Mouse (Mus musculus) intestine, embryonic 16.5 days (tissue): ENCODE data around the gene Txnrd2. TPM values are rescaled to one million over a fixed set of nuclear protein-coding genes. Genes with fewer than 3 reads are reported as not detected.

ENCODE experiments used
- ATAC-seq: fragments of 200-750 bp; cut with Nextera tagmentation; 2 replicates; pipeline ENCODE4 v1.8.0; 2017; ENCODE audit warnings: moderate TSS enrichment, moderate library complexity
- H3K27ac ChIP-seq: fragments of 300-500 bp; sonication (generic); 2 replicates; pipeline ENCODE4 v1.5.1; 2014; ENCODE audit warnings: mild to moderate bottlenecking, low read length
- H3K27me3 ChIP-seq: fragments of 300-500 bp; sonication (generic); replicated peaks from 2 replicates; pipeline ENCODE4 v1.6.1; 2014; ENCODE audit warnings: low read length, control low read depth, mixed read lengths; ENCODE audit not compliant: control insufficient read depth, insufficient read depth
- H3K36me3 ChIP-seq: fragments of 300-500 bp; sonication (generic); 2 replicates; pipeline ENCODE4 v1.6.1; 2014; ENCODE audit warnings: low read length, control low read depth; ENCODE audit not compliant: control insufficient read depth, insufficient read depth
- H3K4me1 ChIP-seq: fragments of 300-500 bp; sonication (generic); 2 replicates; pipeline ENCODE4 v1.6.1; 2014; ENCODE audit warnings: low read length, control low read depth, mixed read lengths; ENCODE audit not compliant: control insufficient read depth, insufficient read depth
- H3K4me2 ChIP-seq: fragments of 300-500 bp; sonication (generic); 2 replicates; pipeline ENCODE4 v1.6.1; 2014; ENCODE audit warnings: low read depth, low read length, control low read depth
- H3K4me3 ChIP-seq: fragments of 300-500 bp; sonication (generic); 2 replicates; pipeline ENCODE4 v1.5.1; 2014; ENCODE audit warnings: mild to moderate bottlenecking, low read length
- H3K9ac ChIP-seq: fragments of 300-500 bp; sonication (generic); 2 replicates; pipeline ENCODE4 v1.6.1; 2014; ENCODE audit warnings: low read depth, low read length
- H3K9me3 ChIP-seq: fragments of 300-500 bp; sonication (generic); 2 replicates; pipeline ENCODE4 v1.6.1; 2016; ENCODE audit warnings: low read length, control low read depth; ENCODE audit not compliant: control insufficient read depth
- WGBS: fragments of 180-500 bp; shearing (Covaris S2); extraction: QIAGEN DNeasy Blood & Tissue Kit; methylation state at CpG from one replicate; pipeline ENCODE4 v1.1.7; 2014; 5-methylcytosine and 5-hydroxymethylcytosine counted together
- polyA plus RNA-seq: library from polyadenylated mRNA; unstranded; fragments of >200 nt; fragmentation: Nextera tagmentation; extraction: Ambion mirVana; gene quantifications from 2 replicates; pipeline ENCODE4 v1.2.1, GENCODE M21; 2015

Txnrd2 gene
- polyA plus RNA-seq, 1 experiment from 2014 or later = 29.8 TPM

DNA sequence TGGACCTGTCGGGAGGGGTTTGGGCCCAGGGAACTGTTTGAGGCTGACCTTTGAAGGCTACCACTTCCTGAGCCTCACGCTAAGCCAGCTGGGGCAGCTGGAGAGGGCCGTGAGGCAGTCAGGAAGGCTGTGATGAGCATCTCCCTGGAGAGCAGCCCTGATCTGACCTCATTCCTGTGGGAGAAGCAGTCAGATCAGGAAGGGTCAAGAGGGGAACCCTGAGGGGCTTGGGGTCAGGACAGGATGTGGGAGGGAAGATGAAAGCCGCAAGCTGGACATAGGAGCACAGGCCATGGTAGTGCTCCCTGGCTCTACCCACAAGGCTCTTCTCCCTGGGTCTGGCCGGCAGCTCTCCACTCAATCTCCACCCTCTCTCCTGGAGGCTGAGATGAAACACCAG lies 27.7 kb downstream of the Txnrd2 start:
- Histone ChIP-seq H3K9ac (no peak overlapping the region), H3K27me3 (no peaks in the 10 kb centered on the region), H3K4me2 (no peak overlapping the region), H3K4me3 (no peak overlapping the region), H3K4me1 (peaks cover 2% of the 10 kb centered on the region), H3K27ac (no peak overlapping the region), H3K36me3 (no peaks in the 10 kb centered on the region), H3K9me3 (no peaks in the 10 kb centered on the region)
- WGBS = 63% methylated on average over 5 of the region's 5 CpGs
- no peak for ATAC-seq

DNA sequence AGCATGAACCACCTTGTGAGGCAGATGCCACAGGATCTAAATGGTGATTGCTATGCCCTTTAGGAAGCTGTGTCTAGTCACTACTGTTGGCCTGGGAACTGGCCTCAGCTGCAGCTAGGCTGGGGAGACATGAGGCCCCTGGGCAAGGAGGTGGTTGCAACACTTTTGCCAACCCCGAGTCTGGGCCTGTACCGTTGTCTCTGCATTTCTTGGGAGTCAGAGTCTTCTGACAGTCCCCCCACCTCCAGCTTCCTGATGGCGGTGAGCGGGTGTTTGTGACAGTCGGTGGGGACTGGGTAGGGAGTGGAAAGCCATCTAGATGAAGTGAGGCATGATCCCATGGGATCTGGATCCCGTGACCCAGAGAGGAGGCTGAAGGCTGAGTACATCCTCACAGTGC lies 29.2 kb downstream of the Txnrd2 start:
- H3K4me1 ChIP-seq = peaks cover 17% of the 10 kb centered on the region
- H3K9ac ChIP-seq = no peak overlapping the region
- no peak overlapping the region for H3K4me3 ChIP-seq
- 82% methylated on average over 6 of the region's 6 CpGs for WGBS
- no peaks in the 10 kb centered on the region for H3K27me3 ChIP-seq
- no peak overlapping the region for H3K4me2 ChIP-seq
- no peaks in the 10 kb centered on the region for H3K36me3 ChIP-seq
- H3K27ac ChIP-seq = no peak overlapping the region
- no peaks in the 10 kb centered on the region for H3K9me3 ChIP-seq
- no peak for ATAC-seq

DNA sequence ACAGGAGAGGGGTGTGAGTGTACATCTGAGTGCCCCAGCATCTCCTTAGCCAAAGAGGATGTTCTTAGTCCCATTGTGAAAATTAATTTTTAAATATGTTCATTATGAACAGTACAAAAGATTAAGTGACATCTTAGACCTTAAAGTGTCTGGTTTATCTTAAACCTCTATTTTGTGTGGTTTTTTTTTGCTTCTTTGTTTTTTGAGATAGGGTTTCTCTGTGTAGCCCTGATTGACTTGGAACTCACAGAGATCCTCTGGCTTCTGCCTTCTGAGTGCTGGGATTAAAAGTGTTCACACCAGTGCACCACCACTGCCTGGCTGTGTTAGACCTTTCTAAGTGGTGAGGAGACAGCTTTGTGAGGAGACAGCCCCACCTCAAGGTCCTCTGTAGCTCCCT lies 32.5 kb downstream of the Txnrd2 start:
- no peak for ATAC-seq
- H3K27me3 ChIP-seq = no peaks in the 10 kb centered on the region
- no peak overlapping the region for H3K9ac ChIP-seq
- no peak overlapping the region for H3K4me2 ChIP-seq
- no peak overlapping the region for H3K4me3 ChIP-seq
- H3K4me1 ChIP-seq = peaks cover 20% of the 10 kb centered on the region
- H3K27ac ChIP-seq = no peak overlapping the region
- H3K36me3 ChIP-seq = no peaks in the 10 kb centered on the region
- no peaks in the 10 kb centered on the region for H3K9me3 ChIP-seq

DNA sequence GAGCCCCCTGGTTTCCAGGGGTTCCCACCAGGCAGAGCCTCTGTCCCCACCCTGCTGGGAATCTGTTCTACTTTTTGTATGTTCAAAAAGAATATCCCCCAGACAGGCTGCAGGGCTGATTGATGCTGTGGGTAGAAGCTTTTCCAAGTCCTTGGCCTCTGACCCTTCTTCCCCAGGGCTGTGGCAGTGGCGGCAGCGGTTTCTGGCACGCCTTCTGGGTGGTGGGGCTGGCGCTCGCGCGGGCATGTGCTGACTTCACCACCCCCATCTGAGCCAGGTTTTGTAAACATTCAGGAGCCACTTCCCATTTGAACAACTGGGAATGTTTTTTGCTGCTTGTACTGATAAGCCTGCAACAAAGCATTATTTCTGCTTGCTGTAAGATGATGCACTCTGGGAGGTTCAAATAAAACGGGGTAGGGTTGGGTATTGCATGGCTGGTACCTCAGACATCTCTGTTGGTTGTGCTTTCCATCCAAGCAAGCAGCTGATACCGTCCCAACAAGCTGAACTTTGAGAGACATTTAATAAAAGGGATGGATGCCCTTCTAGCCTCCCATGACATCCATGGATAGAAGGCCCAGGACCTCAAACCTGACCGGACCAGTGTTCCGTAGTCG lies 33.3 kb downstream of the Txnrd2 start:
- no peaks in the 10 kb centered on the region for H3K36me3 ChIP-seq
- WGBS = 12% methylated on average over 12 of the region's 12 CpGs
- peak overlapping the region; percentile 54; the same call in 1 of the 2 replicates for H3K9ac ChIP-seq

DNA sequence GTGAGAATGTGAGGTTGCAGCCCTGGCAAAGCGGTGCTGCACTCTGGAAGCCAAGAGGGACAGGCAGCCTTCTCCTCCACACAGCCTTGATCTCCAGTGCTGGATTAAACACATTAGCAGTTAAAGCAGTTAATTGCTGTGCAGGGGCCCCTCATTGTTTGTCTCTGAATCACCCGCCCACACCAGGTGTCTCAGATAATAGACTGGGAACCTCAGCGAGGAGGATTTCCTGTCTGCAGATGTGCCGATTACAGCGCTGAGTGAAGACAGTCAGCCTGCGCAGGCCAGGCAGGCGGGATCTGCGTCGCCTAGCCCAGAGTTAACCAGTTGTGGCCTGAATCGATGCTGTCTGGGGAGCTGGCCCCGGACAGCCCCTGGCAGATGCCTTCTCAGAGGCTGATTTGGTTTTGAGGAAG lies 33.8 kb downstream of the Txnrd2 start:
- peak overlapping the region; percentile 30; the same call in 1 of the 2 replicates for H3K4me2 ChIP-seq
- H3K4me3 ChIP-seq = no peak overlapping the region; the same call in 1 of the 2 replicates
- no peaks in the 10 kb centered on the region for H3K36me3 ChIP-seq
- H3K27ac ChIP-seq = 0 out of 2 replicates have a peak overlapping the region, but pooled peaks have one; percentile 49
- no peaks in the 10 kb centered on the region for H3K27me3 ChIP-seq
- H3K9me3 ChIP-seq = no peaks in the 10 kb centered on the region
- peak overlapping the region; percentile 54 for H3K9ac ChIP-seq
- 6% methylated on average over 11 of the region's 11 CpGs for WGBS
- peak; percentile 87 for ATAC-seq
- H3K4me1 ChIP-seq = peaks cover 20% of the 10 kb centered on the region

More for the DNA sequence above, 33.3 kb downstream of the Txnrd2 start:
- no peaks in the 10 kb centered on the region for H3K9me3 ChIP-seq
- peak; percentile 42 for ATAC-seq
- no peaks in the 10 kb centered on the region for H3K27me3 ChIP-seq
- H3K27ac ChIP-seq = peak overlapping the region; percentile 49; the same call in 1 of the 2 replicates
- no peak overlapping the region for H3K4me3 ChIP-seq
- peaks cover 20% of the 10 kb centered on the region for H3K4me1 ChIP-seq
- H3K4me2 ChIP-seq = peak overlapping the region; percentile 30; the same call in 1 of the 2 replicates

DNA sequence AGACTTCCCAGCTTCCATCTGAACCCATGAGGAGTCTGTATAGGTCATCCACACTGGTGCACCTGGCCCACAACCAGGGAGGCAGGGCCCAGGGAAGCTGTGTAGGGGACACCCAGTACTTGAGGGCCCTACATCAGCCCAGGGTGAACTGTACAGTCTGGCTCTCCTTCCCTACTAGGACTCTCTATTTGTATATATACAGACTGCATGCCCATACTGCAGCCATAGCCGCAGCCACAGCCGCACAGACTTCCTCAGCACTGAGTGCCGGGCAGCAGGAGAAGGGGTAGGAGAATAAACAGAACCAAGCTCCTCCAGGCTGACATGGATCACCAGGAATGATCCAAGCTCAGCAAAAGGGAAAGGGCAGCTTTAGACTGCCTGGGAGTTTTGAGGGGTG lies 34.6 kb downstream of the Txnrd2 start:
- Histone ChIP-seq H3K27ac (no peak overlapping the region), H3K4me2 (no peak overlapping the region), H3K4me1 (peaks cover 20% of the 10 kb centered on the region), H3K27me3 (no peaks in the 10 kb centered on the region), H3K4me3 (no peak overlapping the region), H3K36me3 (no peaks in the 10 kb centered on the region), H3K9me3 (no peaks in the 10 kb centered on the region), H3K9ac (no peak overlapping the region)
- ATAC-seq = no peak
- WGBS = 69% methylated on average over 3 of the region's 3 CpGs

DNA sequence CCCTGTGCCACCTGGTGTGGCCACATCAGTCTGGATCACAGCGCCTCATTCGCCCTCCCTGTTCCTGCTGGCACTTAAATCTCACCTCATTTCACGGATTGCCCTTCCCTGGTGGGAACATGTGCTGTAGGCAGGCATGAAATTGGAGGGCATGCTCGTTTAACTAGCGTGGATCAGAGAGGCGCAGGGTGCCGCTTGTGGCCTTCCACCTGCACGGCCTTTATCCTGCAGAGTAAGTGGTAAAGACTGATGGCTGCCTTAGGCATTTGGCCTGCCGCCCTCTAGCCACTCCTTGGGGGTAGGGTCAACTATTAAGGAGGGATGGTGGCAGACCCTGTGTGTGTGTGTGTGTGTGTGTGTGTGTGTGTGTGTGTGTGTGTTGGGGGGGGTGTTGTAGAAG lies 35.8 kb downstream of the Txnrd2 start:
- Histone ChIP-seq H3K27me3 (no peaks in the 10 kb centered on the region), H3K9me3 (no peaks in the 10 kb centered on the region), H3K9ac (no peak overlapping the region), H3K4me2 (no peak overlapping the region), H3K36me3 (no peaks in the 10 kb centered on the region), H3K4me1 (peaks cover 20% of the 10 kb centered on the region), H3K4me3 (no peak overlapping the region), H3K27ac (no peak overlapping the region)
- ATAC-seq = no peak
- 83% methylated on average over 9 of the region's 9 CpGs for WGBS

DNA sequence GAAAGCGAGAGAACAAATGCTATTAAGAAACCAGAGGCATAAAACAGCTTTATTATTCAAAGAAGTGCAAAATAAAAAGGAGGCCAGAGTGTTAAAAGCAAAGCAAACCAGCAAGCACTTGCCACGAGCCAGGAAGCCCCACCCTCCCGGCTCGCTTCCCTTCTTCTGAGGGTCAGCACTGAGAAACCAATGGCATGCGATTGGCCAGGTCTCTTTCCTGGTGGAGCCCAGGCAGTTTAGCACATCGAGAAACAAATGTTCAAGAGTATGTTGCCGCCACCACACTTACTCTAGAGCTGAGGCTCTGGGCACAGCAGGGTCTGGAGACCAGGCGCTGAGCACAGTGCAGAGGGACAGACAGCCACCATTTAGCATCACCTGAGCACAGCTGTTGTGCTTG lies 36.4 kb downstream of the Txnrd2 start:
- H3K9ac ChIP-seq = no peak overlapping the region
- ATAC-seq = no peak
- no peak overlapping the region for H3K27ac ChIP-seq
- WGBS = 49% methylated on average over 8 of the region's 8 CpGs
- H3K4me3 ChIP-seq = no peak overlapping the region
- H3K4me2 ChIP-seq = no peak overlapping the region
- H3K27me3 ChIP-seq = no peaks in the 10 kb centered on the region
- H3K4me1 ChIP-seq = peaks cover 20% of the 10 kb centered on the region
- no peaks in the 10 kb centered on the region for H3K36me3 ChIP-seq
- no peaks in the 10 kb centered on the region for H3K9me3 ChIP-seq

DNA sequence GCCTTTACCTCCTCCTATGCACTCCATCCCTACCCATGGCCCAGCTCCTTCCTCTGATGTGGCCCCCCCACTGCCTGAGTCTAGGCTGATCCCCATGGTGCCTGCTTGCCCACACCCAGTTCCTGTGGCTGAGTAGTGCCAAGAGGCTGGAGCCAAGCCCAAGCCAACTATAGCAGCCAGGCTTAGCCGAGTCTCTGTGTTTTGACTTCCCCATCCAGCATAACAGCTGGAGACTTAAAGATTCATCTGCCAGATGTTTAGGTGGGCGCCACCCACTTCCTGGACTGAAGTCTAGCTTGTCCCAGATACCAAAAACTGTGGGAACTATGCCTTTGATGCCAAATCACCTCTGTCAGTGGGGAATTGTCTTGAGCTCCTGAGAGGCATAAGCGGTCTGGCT lies 38.1 kb downstream of the Txnrd2 start:
- Histone ChIP-seq H3K9ac (no peak overlapping the region), H3K4me3 (no peak overlapping the region), H3K9me3 (no peaks in the 10 kb centered on the region), H3K36me3 (peaks cover 5% of the 10 kb centered on the region; the same call in 1 of the 2 replicates), H3K4me1 (peaks cover 14% of the 10 kb centered on the region), H3K4me2 (no peak overlapping the region), H3K27ac (no peak overlapping the region), H3K27me3 (no peaks in the 10 kb centered on the region)
- ATAC-seq = no peak
- WGBS = 65% methylated on average over 3 of the region's 3 CpGs

DNA sequence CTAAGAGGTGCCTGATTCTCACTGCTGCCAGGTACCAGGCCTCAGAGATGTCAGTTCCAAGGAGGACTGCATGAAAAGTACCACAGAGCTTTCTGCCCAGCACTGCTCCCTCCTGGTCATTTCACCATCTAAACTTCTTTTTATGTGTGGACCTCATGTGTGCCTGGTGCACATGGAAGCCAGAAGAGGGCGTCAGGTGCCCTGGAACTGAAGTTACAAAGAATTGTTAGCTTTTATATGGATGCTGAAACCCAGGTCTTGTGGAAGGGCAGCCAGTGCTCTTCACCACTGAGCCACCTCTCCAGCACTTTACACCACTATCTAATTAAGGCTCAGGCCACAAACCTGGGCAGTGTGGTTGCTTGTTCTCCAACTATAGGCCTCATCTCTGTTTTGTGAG lies 44.6 kb downstream of the Txnrd2 start:
- H3K9me3 ChIP-seq = no peaks in the 10 kb centered on the region
- H3K27ac ChIP-seq = no peak overlapping the region
- H3K4me1 ChIP-seq = no peaks in the 10 kb centered on the region
- WGBS = 28% methylated on average over 1 of the region's 1 CpGs
- H3K9ac ChIP-seq = no peak overlapping the region
- no peak for ATAC-seq
- peaks cover 7% of the 10 kb centered on the region; the same call in 1 of the 2 replicates for H3K36me3 ChIP-seq
- H3K4me2 ChIP-seq = no peak overlapping the region
- no peaks in the 10 kb centered on the region for H3K27me3 ChIP-seq
- H3K4me3 ChIP-seq = no peak overlapping the region
